Mouse (Mus musculus) stomach, embryonic 14.5 days (tissue): Measurements from ENCODE around the gene Bcl7c. TPM values are rescaled to one million over a fixed set of nuclear protein-coding genes. Genes with fewer than 3 reads are reported as not detected.

Experiments used
- ATAC-seq: fragments of 200-750 bp; cut with Nextera tagmentation; 2 replicates; pipeline ENCODE4 v1.8.0; 2017; ENCODE audit warnings: low read depth, moderate TSS enrichment; ENCODE audit not compliant: insufficient number of reproducible peaks, insufficient read depth, low FRiP score
- H3K27ac ChIP-seq: fragments of 300-500 bp; sonication (generic); 2 replicates; pipeline ENCODE4 v1.5.1; 2014; ENCODE audit warnings: mild to moderate bottlenecking, low read length, moderate library complexity, mixed read lengths
- H3K27me3 ChIP-seq: fragments of 300-500 bp; sonication (generic); 2 replicates; pipeline ENCODE4 v1.6.1; 2014; ENCODE audit warnings: low read length, control low read depth, mixed read lengths; ENCODE audit not compliant: control insufficient read depth, insufficient read depth
- H3K36me3 ChIP-seq: fragments of 300-500 bp; sonication (generic); 2 replicates; pipeline ENCODE4 v1.6.1; 2014; ENCODE audit warnings: mild to moderate bottlenecking, control low read depth, low read length, moderate library complexity, mixed read lengths; ENCODE audit not compliant: control insufficient read depth, insufficient read depth
- H3K4me1 ChIP-seq: fragments of 300-500 bp; sonication (generic); 2 replicates; pipeline ENCODE4 v1.6.1; 2014; ENCODE audit warnings: low read length, control low read depth, mixed read lengths; ENCODE audit not compliant: control insufficient read depth, insufficient read depth
- H3K4me2 ChIP-seq: fragments of 300-500 bp; sonication (generic); replicated peaks from 2 replicates; pipeline ENCODE4 v1.6.1; 2014; ENCODE audit warnings: low read depth, low read length, control low read depth
- H3K4me3 ChIP-seq: fragments of 300-500 bp; sonication (generic); 2 replicates; pipeline ENCODE4 v1.5.1; 2014; ENCODE audit warnings: low read depth, low read length, control low read depth
- H3K9ac ChIP-seq: fragments of 300-500 bp; sonication (generic); replicated peaks from 2 replicates; pipeline ENCODE4 v1.6.1; 2014; ENCODE audit warnings: low read depth, mild to moderate bottlenecking, control low read depth, low read length, moderate library complexity, mixed read lengths
- H3K9me3 ChIP-seq: fragments of 300-500 bp; sonication (generic); 2 replicates; pipeline ENCODE4 v1.6.1; 2016; ENCODE audit warnings: low read depth, low read length, control low read depth; ENCODE audit not compliant: control insufficient read depth
- WGBS: fragments of 180-500 bp; shearing (Covaris S2); extraction: QIAGEN DNeasy Blood & Tissue Kit; methylation state at CpG from one replicate; pipeline ENCODE4 v1.1.7; 2014; 5-methylcytosine and 5-hydroxymethylcytosine counted together
- microRNA counts: library from miRNA; unstranded; fragments of <30 nt; microRNA quantifications from one replicate; lab custom pipeline; 2016
- microRNA-seq: library from miRNA; unstranded; fragments of <30 nt; microRNA quantifications from one replicate; pipeline ENCODE4, GENCODE M21; 2016
- polyA plus RNA-seq: library from polyadenylated mRNA; unstranded; fragments of >200 nt; fragmentation: Nextera tagmentation; extraction: Ambion mirVana; gene quantifications from 2 replicates; pipeline ENCODE4 v1.2.1, GENCODE M21; 2014

Gene Bcl7c
- polyA plus RNA-seq, 1 experiment from 2014 or later: 65.2 TPM

DNA sequence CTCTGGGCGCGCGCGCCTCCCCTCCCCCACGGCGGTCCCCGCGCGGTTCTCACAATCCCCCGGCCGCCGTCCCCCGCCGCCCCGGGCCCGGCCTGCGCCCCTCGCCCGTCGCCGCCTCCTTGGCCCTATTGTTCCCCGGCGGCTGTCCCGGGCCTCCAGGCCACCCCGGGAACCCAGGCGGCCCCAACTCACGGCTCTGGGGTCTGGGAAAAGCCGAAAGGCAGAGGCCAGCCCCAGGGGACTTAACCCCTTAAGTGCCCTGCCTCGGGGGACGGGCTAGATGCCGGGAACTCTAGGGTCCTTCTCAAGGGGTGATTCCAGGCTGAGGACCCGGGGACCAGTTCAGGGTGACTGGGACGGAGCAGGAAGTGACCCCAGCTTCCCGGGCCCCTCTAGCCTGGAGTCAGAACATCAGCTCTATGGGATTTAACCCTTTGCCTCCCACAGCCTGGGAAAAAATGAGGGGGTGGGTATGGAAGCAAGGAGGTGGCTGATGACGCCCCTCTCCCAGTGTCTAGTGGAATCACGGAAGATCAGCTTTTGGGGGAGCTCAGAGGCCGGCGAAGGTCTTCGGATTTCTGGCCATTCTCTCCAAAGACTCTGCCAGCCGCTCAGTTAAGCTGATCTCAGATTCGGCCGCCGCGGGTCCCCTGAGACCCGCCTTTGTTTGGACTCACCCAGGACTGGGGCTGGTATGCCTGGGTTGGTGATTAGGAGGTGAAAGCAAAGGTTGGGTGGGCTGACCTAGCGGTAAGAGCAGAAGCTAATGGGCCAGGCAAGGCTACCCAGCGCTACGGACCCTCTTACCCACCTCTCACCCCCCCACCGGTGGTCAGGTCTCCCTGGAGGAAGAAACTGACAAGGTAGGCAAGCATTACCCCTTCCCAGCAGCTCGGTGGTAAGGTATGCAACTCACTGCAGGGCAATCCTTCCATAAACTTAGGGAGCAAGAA, 93.6 kb downstream of the Bcl7c start, which contains the start of gene Zfp629:
Gene Zfp629 (minus strand): TSS at position 907 of the 953 bp plus-strand sequence.
- peak within 1 kb of the TSS; percentile 61 for H3K4me2 ChIP-seq
- peak; percentile 91 for ATAC-seq
- H3K4me3 ChIP-seq: peak within 1 kb of the TSS; percentile 92
- peaks cover 6% of the 10 kb centered on the region for H3K4me1 ChIP-seq
- peak within 1 kb of the TSS; percentile 92 for H3K9ac ChIP-seq
- WGBS: under 1% methylated on average over 49 of the region's 50 CpGs
- peaks cover 24% of the 10 kb centered on the region for H3K36me3 ChIP-seq
- no peaks in the 10 kb centered on the region for H3K9me3 ChIP-seq
- H3K27me3 ChIP-seq: no peaks in the 10 kb centered on the region
- H3K27ac ChIP-seq: peak within 1 kb of the TSS; percentile 75

DNA sequence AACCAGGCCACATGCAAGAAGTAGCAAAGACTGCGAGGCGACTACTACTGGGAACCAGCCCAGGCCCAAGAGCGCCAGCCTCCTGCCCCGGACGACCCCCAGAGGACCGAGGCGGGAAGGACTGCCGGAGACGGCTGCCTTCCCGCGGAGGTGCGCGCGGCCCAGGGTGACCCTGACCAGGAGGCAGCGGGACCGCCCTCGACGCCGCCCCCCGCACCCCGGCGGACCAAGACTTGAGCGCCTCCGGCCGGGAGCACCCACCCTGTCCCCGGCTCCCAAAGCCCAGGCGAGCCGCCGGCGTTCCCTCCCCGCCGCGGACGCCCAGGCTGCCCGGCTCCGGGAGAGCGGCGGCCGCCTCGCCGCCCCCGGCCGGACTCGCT, 94.2 kb downstream of the Bcl7c start:
- no peaks in the 10 kb centered on the region for H3K27me3 ChIP-seq
- peak; percentile 39 for ATAC-seq
- WGBS: under 1% methylated on average over 44 of the region's 44 CpGs

GRCm38 (mm10) chr7:127614091-127614490, 94.6 kb downstream of the Bcl7c start:
- 16% methylated on average over 8 of the region's 8 CpGs for WGBS
- no peaks in the 10 kb centered on the region for H3K27me3 ChIP-seq
- H3K36me3 ChIP-seq: peaks cover 34% of the 10 kb centered on the region
- no peak for ATAC-seq
- H3K9me3 ChIP-seq: no peaks in the 10 kb centered on the region
- H3K27ac ChIP-seq: peak overlapping the region; percentile 75; the same call in 1 of the 2 replicates
- H3K4me2 ChIP-seq: peak overlapping the region; percentile 61
- H3K9ac ChIP-seq: peak overlapping the region; percentile 92
- peaks cover 6% of the 10 kb centered on the region for H3K4me1 ChIP-seq
- H3K4me3 ChIP-seq: peak overlapping the region; percentile 92

More for the DNA sequence above, 94.2 kb downstream of the Bcl7c start:
- peak overlapping the region; percentile 92 for H3K9ac ChIP-seq
- H3K4me1 ChIP-seq: peaks cover 6% of the 10 kb centered on the region
- H3K9me3 ChIP-seq: no peaks in the 10 kb centered on the region
- peak overlapping the region; percentile 92 for H3K4me3 ChIP-seq
- peak overlapping the region; percentile 75 for H3K27ac ChIP-seq
- H3K4me2 ChIP-seq: peak overlapping the region; percentile 61
- peaks cover 30% of the 10 kb centered on the region for H3K36me3 ChIP-seq

DNA sequence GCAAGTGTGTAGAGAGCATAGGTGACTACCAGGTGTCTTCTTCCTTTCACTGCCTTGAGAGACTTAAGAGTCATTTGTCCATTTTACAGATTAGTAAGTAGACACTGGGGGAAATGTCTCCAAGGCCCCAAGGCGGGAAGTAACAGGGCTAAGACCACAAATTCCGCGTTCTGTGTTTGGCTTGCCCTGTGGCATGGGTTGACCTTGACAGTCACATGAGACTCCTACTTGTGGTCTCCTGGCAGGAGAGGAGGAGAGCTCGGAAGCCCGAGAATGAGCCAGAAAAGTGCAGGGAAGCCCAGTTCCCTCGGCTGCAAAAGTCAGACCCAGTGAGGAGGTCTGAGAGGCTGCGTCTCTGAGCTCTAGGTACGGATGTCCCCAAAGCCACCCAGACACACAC, 95.2 kb downstream of the Bcl7c start:
- H3K4me2 ChIP-seq: no peak overlapping the region
- no peak for ATAC-seq

GRCm38 (mm10) chr7:127611561-127611960, 97.2 kb downstream of the Bcl7c start:
- H3K9ac ChIP-seq: no peak overlapping the region
- H3K4me1 ChIP-seq: peaks cover 6% of the 10 kb centered on the region
- H3K27ac ChIP-seq: no peak overlapping the region
- 95% methylated on average over 26 of the region's 26 CpGs for WGBS
- ATAC-seq: no peak
- no peaks in the 10 kb centered on the region for H3K9me3 ChIP-seq
- no peak overlapping the region for H3K4me3 ChIP-seq
- H3K36me3 ChIP-seq: peaks cover 58% of the 10 kb centered on the region
- H3K27me3 ChIP-seq: no peaks in the 10 kb centered on the region
- no peak overlapping the region for H3K4me2 ChIP-seq

More for the DNA sequence above, 95.2 kb downstream of the Bcl7c start:
- H3K27me3 ChIP-seq: no peaks in the 10 kb centered on the region
- H3K9ac ChIP-seq: peak overlapping the region; percentile 92; the same call in 1 of the 2 replicates
- H3K27ac ChIP-seq: no peak overlapping the region
- WGBS: 85% methylated on average over 8 of the region's 8 CpGs
- H3K4me1 ChIP-seq: peaks cover 6% of the 10 kb centered on the region
- 0 out of 2 replicates have a peak overlapping the region, but pooled peaks have one; percentile 92 for H3K4me3 ChIP-seq
- peaks cover 40% of the 10 kb centered on the region for H3K36me3 ChIP-seq
- no peaks in the 10 kb centered on the region for H3K9me3 ChIP-seq

MicroRNAs within 50 kb of the gene (microRNA counts, 519-probe panel; counts per million panel counts)
- 2,266 counts per million, percentile 33 among the panel's probes with 10 or more counts for microRNA mmu-miR-762 (lab: Ali Mortazavi, UCI)

Small RNA genes within 50 kb of the gene (microRNA-seq; reads per million reads assigned to microRNA genes)
- gene Mir762: not detected

Other genes with a start within 250 kb of the Bcl7c start
- 49.9 and 55.0 TPM in 2 replicates for gene Prr14, start 249.3 kb downstream of the Bcl7c start, polyA plus RNA-seq
- 14.9 and 18.5 TPM in 2 replicates for gene Fbrs, start 229.7 kb downstream of the Bcl7c start, polyA plus RNA-seq
- gene Srcap, start 196.9 kb downstream of the Bcl7c start, polyA plus RNA-seq: 60.5 and 65.2 TPM in 2 replicates
- 20.8 and 22.1 TPM in 2 replicates for gene Gm42715, start 189.3 kb downstream of the Bcl7c start, polyA plus RNA-seq
- 7.2 and 11.3 TPM in 2 replicates for gene Tmem265, start 147.5 kb downstream of the Bcl7c start, polyA plus RNA-seq
- 46.4 and 47.4 TPM in 2 replicates for gene Phkg2, start 135.6 kb downstream of the Bcl7c start, polyA plus RNA-seq
- gene Ccdc189, start 120.3 kb downstream of the Bcl7c start, polyA plus RNA-seq: 7.8 and 8.2 TPM in 2 replicates
- gene Rnf40, start 120.2 kb downstream of the Bcl7c start, polyA plus RNA-seq: 37.0 and 39.9 TPM in 2 replicates
- 16.0 and 17.2 TPM in 2 replicates for gene Zfp629, start 93.1 kb downstream of the Bcl7c start, polyA plus RNA-seq
- gene Ctf1, start 3.8 kb upstream of the Bcl7c start, polyA plus RNA-seq: 20.1 and 22.1 TPM in 2 replicates
- gene Ctf2, start 23.2 kb upstream of the Bcl7c start, polyA plus RNA-seq: 0.32 and 0.66 TPM in 2 replicates
- 3.9 and 6.2 TPM in 2 replicates for gene Fbxl19, start 35.6 kb upstream of the Bcl7c start, polyA plus RNA-seq
- 19.6 and 24.8 TPM in 2 replicates for gene Orai3, start 60.9 kb upstream of the Bcl7c start, polyA plus RNA-seq
- gene Setd1a, start 67.7 kb upstream of the Bcl7c start, polyA plus RNA-seq: 31.2 and 32.1 TPM in 2 replicates
- not detected in 2 replicates for gene Gm49388, start 76.7 kb upstream of the Bcl7c start, polyA plus RNA-seq
- 21.1 and 22.7 TPM in 2 replicates for gene Hsd3b7, start 91.7 kb upstream of the Bcl7c start, polyA plus RNA-seq
- 29.1 and 29.7 TPM in 2 replicates for gene Stx4a, start 115.4 kb upstream of the Bcl7c start, polyA plus RNA-seq
- 5.3 and 6.3 TPM in 2 replicates for gene Stx1b, start 115.6 kb upstream of the Bcl7c start, polyA plus RNA-seq
- gene Zfp646, start 167.3 kb upstream of the Bcl7c start, polyA plus RNA-seq: 17.1 and 18.9 TPM in 2 replicates
- gene Zfp668, start 167.9 kb upstream of the Bcl7c start, polyA plus RNA-seq: 13.7 and 18.0 TPM in 2 replicates
- gene Prss53, start 182.0 kb upstream of the Bcl7c start, polyA plus RNA-seq: 0.95 and 1.4 TPM in 2 replicates
- not detected in 2 replicates for gene Gm21974, start 186.5 kb upstream of the Bcl7c start, polyA plus RNA-seq
- 158 and 184 TPM in 2 replicates for gene Vkorc1, start 186.7 kb upstream of the Bcl7c start, polyA plus RNA-seq
- gene Bckdk, start 195.1 kb upstream of the Bcl7c start, polyA plus RNA-seq: 152 TPM in 2 replicates
- gene Kat8, start 203.6 kb upstream of the Bcl7c start, polyA plus RNA-seq: 40.3 and 43.0 TPM in 2 replicates
- gene Prss8, start 221.2 kb upstream of the Bcl7c start, polyA plus RNA-seq: 48.2 and 55.5 TPM in 2 replicates
- 8.2 and 8.5 TPM in 2 replicates for gene Prss36, start 237.8 kb upstream of the Bcl7c start, polyA plus RNA-seq